Mouse (Mus musculus): ENCODE measurements at regions not wholly inside any gene's neighbourhood (a gene's known extent, or its start where the extent isn't known, plus 50 kb on each side); places are given as distances from the start of the nearest gene placed in this dataset.

GRCm38 (mm10) chr3:52630209-52630608, 362.1 kb downstream of the Foxo1 start:
- 25% methylated on average over 5 of the region's 5 CpGs for WGBS (ENCODE audit: missing documents)
- Histone ChIP-seq H3K36me3 (ENCODE audit: inconsistent target) (no peaks in the 10 kb centered on the region), H3K4me3 (ENCODE audit: inconsistent target) (no peak overlapping the region), H3K79me2 (ENCODE audit: inconsistent target) (no peaks in the 10 kb centered on the region), H3K27ac (peak overlapping the region; percentile 35)

GRCm38 (mm10) chr3:52625125-52625524, 357.0 kb downstream of the Foxo1 start:
- Histone ChIP-seq H3K27ac (no peak overlapping the region), H3K79me2 (ENCODE audit: inconsistent target) (no peaks in the 10 kb centered on the region), H3K36me3 (ENCODE audit: inconsistent target) (no peaks in the 10 kb centered on the region), H3K4me3 (ENCODE audit: inconsistent target) (no peak overlapping the region)
- WGBS (ENCODE audit: missing documents), result 92% methylated on average over 1 of the region's 1 CpGs

- WGBS (ENCODE audit: missing documents), result 94% methylated on average over 8 of the region's 8 CpGs
- Histone ChIP-seq H3K4me3 (ENCODE audit: inconsistent target) (no peak overlapping the region), H3K79me2 (ENCODE audit: inconsistent target) (no peaks in the 10 kb centered on the region), H3K27ac (no peak overlapping the region), H3K36me3 (ENCODE audit: inconsistent target) (no peaks in the 10 kb centered on the region)
These were observed 354.4 kb downstream of the Foxo1 start for GRCm38 (mm10) chr3:52622530-52622929.

GRCm38 (mm10) chr3:52621936-52622335, 353.8 kb downstream of the Foxo1 start:
- H3K4me3 ChIP-seq (ENCODE audit: inconsistent target), result no peak overlapping the region
- 80% methylated on average over 8 of the region's 8 CpGs for WGBS (ENCODE audit: missing documents)
- no peaks in the 10 kb centered on the region for H3K79me2 ChIP-seq (ENCODE audit: inconsistent target)
- H3K27ac ChIP-seq, result no peak overlapping the region
- H3K36me3 ChIP-seq (ENCODE audit: inconsistent target), result no peaks in the 10 kb centered on the region

- H3K36me3 ChIP-seq (ENCODE audit: inconsistent target), result no peaks in the 10 kb centered on the region
- 82% methylated on average over 2 of the region's 2 CpGs for WGBS (ENCODE audit: missing documents)
- no peak overlapping the region for H3K4me3 ChIP-seq (ENCODE audit: inconsistent target)
- H3K79me2 ChIP-seq (ENCODE audit: inconsistent target), result no peaks in the 10 kb centered on the region
- no peak overlapping the region for H3K27ac ChIP-seq
These were observed 350.7 kb downstream of the Foxo1 start for GRCm38 (mm10) chr3:52618925-52619224.

- 41% methylated on average over 7 of the region's 7 CpGs for WGBS (ENCODE audit: missing documents)
- Histone ChIP-seq H3K36me3 (ENCODE audit: inconsistent target) (no peaks in the 10 kb centered on the region), H3K27ac (no peak overlapping the region), H3K4me3 (ENCODE audit: inconsistent target) (no peak overlapping the region), H3K79me2 (ENCODE audit: inconsistent target) (no peaks in the 10 kb centered on the region)
These were observed 350.2 kb downstream of the Foxo1 start for GRCm38 (mm10) chr3:52618212-52618924.

- 84% methylated on average over 8 of the region's 8 CpGs for WGBS (ENCODE audit: missing documents)
- no peaks in the 10 kb centered on the region for H3K36me3 ChIP-seq (ENCODE audit: inconsistent target)
- no peaks in the 10 kb centered on the region for H3K79me2 ChIP-seq (ENCODE audit: inconsistent target)
- H3K4me3 ChIP-seq (ENCODE audit: inconsistent target), result no peak overlapping the region
- no peak overlapping the region for H3K27ac ChIP-seq
These were observed 349.4 kb downstream of the Foxo1 start for GRCm38 (mm10) chr3:52617413-52618149.

- 90% methylated on average over 8 of the region's 8 CpGs for WGBS (ENCODE audit: missing documents)
- H3K4me3 ChIP-seq (ENCODE audit: inconsistent target), result no peak overlapping the region
- no peak overlapping the region for H3K27ac ChIP-seq
- no peaks in the 10 kb centered on the region for H3K79me2 ChIP-seq (ENCODE audit: inconsistent target)
- H3K36me3 ChIP-seq (ENCODE audit: inconsistent target), result no peaks in the 10 kb centered on the region
These were observed 343.7 kb downstream of the Foxo1 start for GRCm38 (mm10) chr3:52611881-52612280.

GRCm38 (mm10) chr3:52610466-52610865, 342.3 kb downstream of the Foxo1 start:
- 69% methylated on average over 3 of the region's 3 CpGs for WGBS (ENCODE audit: missing documents)
- Histone ChIP-seq H3K79me2 (ENCODE audit: inconsistent target) (no peaks in the 10 kb centered on the region), H3K27ac (no peak overlapping the region), H3K36me3 (ENCODE audit: inconsistent target) (no peaks in the 10 kb centered on the region), H3K4me3 (ENCODE audit: inconsistent target) (no peak overlapping the region)

GRCm38 (mm10) chr3:52608086-52608426, 339.9 kb downstream of the Foxo1 start:
- no peaks in the 10 kb centered on the region for H3K79me2 ChIP-seq (ENCODE audit: inconsistent target)
- H3K27ac ChIP-seq, result no peak overlapping the region
- H3K36me3 ChIP-seq (ENCODE audit: inconsistent target), result no peaks in the 10 kb centered on the region
- 88% methylated on average over 5 of the region's 5 CpGs for WGBS (ENCODE audit: missing documents)
- H3K4me3 ChIP-seq (ENCODE audit: inconsistent target), result no peak overlapping the region

- WGBS (ENCODE audit: missing documents), result 80% methylated on average over 12 of the region's 12 CpGs
- H3K36me3 ChIP-seq (ENCODE audit: inconsistent target), result no peaks in the 10 kb centered on the region
- H3K27ac ChIP-seq, result no peak overlapping the region
These were observed 339.4 kb downstream of the Foxo1 start for GRCm38 (mm10) chr3:52607379-52608085.

GRCm38 (mm10) chr3:52605261-52605771, 337.2 kb downstream of the Foxo1 start:
- no peak overlapping the region for H3K27ac ChIP-seq
- no peaks in the 10 kb centered on the region for H3K79me2 ChIP-seq (ENCODE audit: inconsistent target)
- no peaks in the 10 kb centered on the region for H3K36me3 ChIP-seq (ENCODE audit: inconsistent target)
- no peak overlapping the region for H3K4me3 ChIP-seq (ENCODE audit: inconsistent target)
- WGBS (ENCODE audit: missing documents), result 89% methylated on average over 6 of the region's 6 CpGs

More at GRCm38 (mm10) chr3:52607379-52608085, 339.4 kb downstream of the Foxo1 start:
- H3K79me2 ChIP-seq (ENCODE audit: inconsistent target), result no peaks in the 10 kb centered on the region
- H3K4me3 ChIP-seq (ENCODE audit: inconsistent target), result no peak overlapping the region

GRCm38 (mm10) chr3:52603244-52603704, 335.1 kb downstream of the Foxo1 start:
- no peak overlapping the region for H3K27ac ChIP-seq
- WGBS (ENCODE audit: missing documents), result 98% methylated on average over 7 of the region's 8 CpGs
- H3K79me2 ChIP-seq (ENCODE audit: inconsistent target), result no peaks in the 10 kb centered on the region
- H3K36me3 ChIP-seq (ENCODE audit: inconsistent target), result no peaks in the 10 kb centered on the region
- H3K4me3 ChIP-seq (ENCODE audit: inconsistent target), result no peak overlapping the region

- Histone ChIP-seq H3K4me3 (ENCODE audit: inconsistent target) (no peak overlapping the region), H3K79me2 (ENCODE audit: inconsistent target) (no peaks in the 10 kb centered on the region), H3K36me3 (ENCODE audit: inconsistent target) (no peaks in the 10 kb centered on the region), H3K27ac (no peak overlapping the region)
- WGBS (ENCODE audit: missing documents), result 89% methylated on average over 21 of the region's 21 CpGs
These were observed 333.0 kb downstream of the Foxo1 start for GRCm38 (mm10) chr3:52601011-52601745.

All from macrophage (primary cell).